Mouse (Mus musculus) C3H10T1/2 (cell line): ENCODE data around the gene Vmn1r64. TPM values are rescaled to one million over a fixed set of nuclear protein-coding genes. Genes with fewer than 3 reads are reported as not detected.

ENCODE experiments used
- polyA plus RNA-seq, 2 experiments: library from polyadenylated mRNA; unstranded; fragments of >200 nt; fragmentation: generic; extraction: Trizol; gene quantifications; one replicate each; pipeline ENCODE4 v1.2.1; 2012; ENCODE audit warnings: missing spikeins in 2 of 2

Vmn1r64 gene
- not detected for polyA plus RNA-seq

DNA sequence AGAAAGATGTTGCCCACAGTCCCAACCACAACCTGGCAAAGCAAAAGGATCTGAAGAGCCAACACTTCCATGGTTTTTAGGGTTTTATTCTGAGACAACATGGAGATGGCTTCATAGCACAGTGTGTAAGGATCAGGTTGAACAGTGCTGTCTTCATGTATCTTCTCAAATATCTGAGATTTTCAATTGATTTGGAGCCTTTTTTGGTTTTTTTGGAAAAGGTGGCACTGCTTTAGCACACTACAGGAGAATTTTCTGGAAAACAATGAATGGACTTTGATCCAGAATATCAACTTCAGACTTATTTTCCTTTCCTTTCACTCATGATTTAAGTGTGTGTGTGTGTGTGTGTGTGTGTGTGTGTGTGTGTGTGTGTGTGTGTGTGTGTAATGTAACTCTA lies at the start of gene Vmn1r64:
Gene Vmn1r64, minus strand, starts transcription at position 101 of the 400 bp plus-strand sequence.

Other genes starting within 250 kb of the Vmn1r64 start
- not detected for gene Vmn1r62, start 210.9 kb downstream of the Vmn1r64 start, polyA plus RNA-seq
- not detected for gene Vmn1r63, start 79.1 kb downstream of the Vmn1r64 start, polyA plus RNA-seq
- gene Vmn1r65, start 126.5 kb upstream of the Vmn1r64 start, polyA plus RNA-seq: not detected
- gene Nlrp4c, start 160.6 kb upstream of the Vmn1r64 start, polyA plus RNA-seq: not detected